ENCODE assay signal across 12 mouse cellular contexts in the genomic region with DNA sequence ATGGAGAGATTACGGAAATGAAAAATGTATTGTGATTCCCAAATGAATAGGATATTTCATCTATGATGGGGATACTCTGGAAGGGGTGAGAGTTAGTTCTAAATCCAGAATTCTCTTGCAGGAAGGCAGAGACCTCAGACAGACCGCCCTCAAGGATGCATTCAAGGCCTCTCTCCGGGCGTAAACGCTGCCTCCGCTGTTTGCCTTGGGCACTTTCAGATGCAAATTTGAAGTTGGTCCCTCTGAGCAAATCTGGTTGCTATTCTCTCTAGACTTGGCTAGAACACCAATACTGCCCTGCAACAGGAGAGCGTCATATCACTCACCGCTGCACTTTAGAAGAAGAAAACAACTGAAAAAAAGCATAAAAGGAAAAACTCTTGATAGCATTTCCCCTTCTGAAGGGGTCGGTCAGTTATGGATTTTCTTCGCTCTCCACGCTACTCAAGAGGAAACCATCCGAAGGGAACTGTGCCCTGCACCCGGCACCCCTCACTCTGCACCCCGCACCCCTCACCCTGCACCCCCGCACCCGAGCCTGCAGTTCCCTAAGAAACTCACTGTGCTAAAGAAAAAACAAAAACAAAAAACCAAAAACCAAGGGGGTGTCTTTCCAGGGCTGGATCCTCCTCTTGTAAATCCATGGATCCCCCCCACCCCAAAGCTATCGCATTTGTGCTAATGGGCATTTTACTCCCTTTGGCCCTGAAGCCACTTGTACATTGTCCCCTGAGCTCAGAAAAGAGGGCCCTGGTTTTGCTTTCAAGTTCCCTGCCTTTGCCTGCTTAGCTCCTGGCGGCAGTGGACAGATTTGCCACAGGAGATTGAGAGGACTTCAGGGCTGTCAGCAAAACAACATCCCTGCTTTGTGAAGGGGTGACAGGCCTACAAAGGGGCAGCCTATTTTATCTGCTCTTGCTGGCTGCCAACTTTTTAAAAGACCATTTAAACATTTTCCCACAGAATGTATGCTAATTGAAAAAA.
DNase-seq lines count a peak whose midpoint lies in the region; ATAC-seq and TF ChIP-seq lines count a peak whose summit lies in the region.
"Had no signal": no experiment of that assay in that cellular context is flagged by ENCODE, and none has a peak within 500 bp of the region (broad histone marks: within the 10 kb centered on the region; RNA-seq: fewer than 3 reads in every experiment).

No protein-coding gene starts in this region.

- no peak for TF ChIP-seq CTCF in midbrain, postnatal 0 days (IDR thresholded peaks at IDR 0.05)

- no peak overlapping the region for H3K27ac ChIP-seq in limb, embryonic 13.5 days
- H3K27ac ChIP-seq in limb, embryonic 10.5 days: no peak overlapping the region
- peak overlapping the region; percentile 82 for H3K27ac ChIP-seq in hindbrain, embryonic 10.5 days
- H3K27ac ChIP-seq in midbrain, postnatal 0 days (ENCODE audit: low read depth, low read length): no peak overlapping the region

- DNase-seq in limb, embryonic 10.5 days (ENCODE audit: low spot score): no peak
- peak; percentile 59 for DNase-seq in embryo, embryonic 11 days
- DNase-seq in hindbrain, embryonic 10.5 days (ENCODE audit: low spot score): peak; percentile 37
- no peak for DNase-seq in midbrain, postnatal 0 days (ENCODE audit: low spot score)
- DNase-seq in frontal cortex, postnatal 10 days (ENCODE audit: low spot score in 2 of 2): no peak
- DNase-seq in lung, postnatal 4 days: no peak
- no peak for DNase-seq in T-cell, adult 2 months (ENCODE audit: low spot score)
- DNase-seq: adrenal gland, adult 8-10 months; cerebellum, adult 11-12 months; kidney, postnatal 10 days; liver, postnatal 0 days had no signal

- no peaks in the 10 kb centered on the region for H3K9me3 ChIP-seq in limb, embryonic 13.5 days
- H3K9me3 ChIP-seq in limb, embryonic 10.5 days (replicated peaks): no peaks in the 10 kb centered on the region
- H3K9me3 ChIP-seq in hindbrain, embryonic 10.5 days: no peaks in the 10 kb centered on the region
- H3K9me3 ChIP-seq in midbrain, postnatal 0 days (ENCODE audit: low read length): no peaks in the 10 kb centered on the region

- no peak overlapping the region for H3K9ac ChIP-seq in limb, embryonic 13.5 days
- no peak overlapping the region for H3K9ac ChIP-seq in midbrain, postnatal 0 days (replicated peaks; ENCODE audit: low read length, poor library complexity, severe bottlenecking)
- H3K9ac ChIP-seq: liver, postnatal 0 days had no signal

- ATAC-seq in limb, embryonic 13.5 days (ENCODE audit: low FRiP score, low read depth): no peak
- ATAC-seq in midbrain, postnatal 0 days (ENCODE audit: low FRiP score): no peak
- ATAC-seq: liver, postnatal 0 days had no signal

- H3K4me1 ChIP-seq in limb, embryonic 13.5 days: peaks cover 7% of the 10 kb centered on the region
- H3K4me1 ChIP-seq in limb, embryonic 10.5 days: peaks cover 9% of the 10 kb centered on the region; the same call in 1 of the 2 replicates
- H3K4me1 ChIP-seq in hindbrain, embryonic 10.5 days (replicated peaks): peaks cover 24% of the 10 kb centered on the region
- peaks cover 11% of the 10 kb centered on the region; the same call in 1 of the 2 replicates for H3K4me1 ChIP-seq in midbrain, postnatal 0 days (ENCODE audit: insufficient read depth, low read length)

- no peak overlapping the region for H3K4me3 ChIP-seq in limb, embryonic 13.5 days
- H3K4me3 ChIP-seq in limb, embryonic 10.5 days: no peak overlapping the region
- H3K4me3 ChIP-seq in hindbrain, embryonic 10.5 days: peak overlapping the region; percentile 34
- H3K4me3 ChIP-seq in midbrain, postnatal 0 days (ENCODE audit: low read depth, low read length): no peak overlapping the region

- 32% methylated on average over 18 of the region's 18 CpGs for WGBS in limb, embryonic 13.5 days
- 30% methylated on average over 18 of the region's 18 CpGs for WGBS in limb, embryonic 10.5 days
- 12% methylated on average over 18 of the region's 18 CpGs for WGBS in hindbrain, embryonic 10.5 days
- 11% methylated on average over 18 of the region's 18 CpGs for WGBS in midbrain, postnatal 0 days

- peaks cover 27% of the 10 kb centered on the region for H3K27me3 ChIP-seq in limb, embryonic 13.5 days
- peaks cover 32% of the 10 kb centered on the region for H3K27me3 ChIP-seq in limb, embryonic 10.5 days (ENCODE audit: low read depth, poor library complexity, severe bottlenecking)
- H3K27me3 ChIP-seq in hindbrain, embryonic 10.5 days (ENCODE audit: insufficient read depth, poor library complexity, severe bottlenecking): peaks cover 16% of the 10 kb centered on the region
- no peaks in the 10 kb centered on the region for H3K27me3 ChIP-seq in midbrain, postnatal 0 days (ENCODE audit: insufficient read depth, low read length)

- H3K4me2 ChIP-seq in limb, embryonic 13.5 days (replicated peaks): peak overlapping the region; percentile 27; the same call in 1 of the 2 replicates
- peak overlapping the region; percentile 12; the same call in 1 of the 2 replicates for H3K4me2 ChIP-seq in midbrain, postnatal 0 days (ENCODE audit: low read depth, low read length, poor library complexity, severe bottlenecking)

- H3K36me3 ChIP-seq in limb, embryonic 13.5 days: no peaks in the 10 kb centered on the region
- H3K36me3 ChIP-seq in limb, embryonic 10.5 days: no peaks in the 10 kb centered on the region
- H3K36me3 ChIP-seq in hindbrain, embryonic 10.5 days: no peaks in the 10 kb centered on the region
- no peaks in the 10 kb centered on the region for H3K36me3 ChIP-seq in midbrain, postnatal 0 days (ENCODE audit: insufficient read depth, low read length)

Comparison
In these comparisons a context has a peak if more than half of its experiments do, and no peak if none do; other contexts are left out.
1. DNase-seq: peak in embryo, embryonic 11 days (single experiment) and hindbrain, embryonic 10.5 days (single experiment); none in limb, embryonic 10.5 days (single experiment), midbrain, postnatal 0 days (single experiment), frontal cortex, postnatal 10 days (0 of 2), lung, postnatal 4 days (0 of 2) and T-cell, adult 2 months (single experiment).